Mouse (Mus musculus): ENCODE measurements around the gene Tbcel. TPM values are rescaled to one million over a fixed set of nuclear protein-coding genes. Genes with fewer than 3 reads are reported as not detected.

Tbcel gene
- polyA plus RNA-seq (2012; ENCODE audit: low replicate concordance), result 2.7 and 11.0 TPM in 2 replicates

DNA sequence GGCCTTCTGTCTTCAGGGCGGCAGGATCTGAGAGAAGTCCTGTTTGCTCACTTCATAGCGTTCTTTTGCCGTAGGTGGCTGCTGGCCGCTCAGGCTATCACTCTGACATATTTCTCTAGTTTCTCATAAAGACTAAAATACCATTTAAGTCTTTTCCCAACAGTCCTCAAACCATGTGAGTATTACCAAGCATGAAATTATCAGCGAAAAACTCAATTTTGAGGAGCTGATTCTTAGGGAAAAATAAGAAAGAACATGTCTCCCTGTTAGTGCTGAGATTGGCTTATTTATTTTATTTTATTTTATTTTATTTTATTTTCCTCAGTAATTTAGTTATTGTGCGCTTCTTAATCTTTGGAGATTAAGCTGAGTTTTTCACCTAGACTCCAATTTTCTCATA is at the start of gene Tbcel:
Tbcel (minus strand) TSS at position 101 of the 400 bp plus-strand sequence.

DNA sequence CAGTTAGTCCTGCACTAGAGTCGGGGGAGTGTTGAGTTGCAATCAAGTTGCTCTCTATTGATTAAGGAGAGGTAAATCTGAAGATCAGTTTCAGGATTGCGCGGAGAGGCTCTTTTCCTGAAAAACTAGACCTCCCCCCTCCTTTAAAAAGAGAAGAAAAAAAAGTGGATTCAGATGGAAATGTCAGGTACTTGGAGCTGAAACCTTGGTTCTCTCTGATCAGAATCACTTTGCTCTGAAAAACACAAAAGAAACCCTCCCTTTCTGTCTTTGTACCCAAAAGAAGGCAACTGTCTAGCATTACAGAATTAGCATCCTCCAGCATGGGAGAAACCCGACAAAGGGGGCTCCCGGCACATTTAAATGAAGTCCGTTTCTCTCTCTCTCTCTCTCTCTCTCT is 107.8 kb downstream of the Tbcel start, which contains the start of gene Tecta:
Tecta (minus strand) TSS at position 101 of the 400 bp plus-strand sequence.

Other genes with a start within 250 kb of the Tbcel start
- gene Sc5d, start 243.6 kb downstream of the Tbcel start, polyA plus RNA-seq (2012; ENCODE audit: low replicate concordance), result 0.29 and 4.2 TPM in 2 replicates
- not detected in 2 replicates for gene Tecta, start 107.9 kb downstream of the Tbcel start, polyA plus RNA-seq (2012; ENCODE audit: low replicate concordance)